Mouse (Mus musculus) megakaryocyte, embryonic 14.5 days (primary cell): ENCODE results near the gene Pde4b.

Source experiments
- FLI1 ChIP-seq: IDR thresholded peaks from 2 replicates; pipeline ENCODE4 v1.6.1; 2012; ENCODE audit warnings: low read length, inconsistent platforms, mixed read lengths
- GATA1 ChIP-seq: IDR thresholded peaks from 3 replicates; pipeline ENCODE4 v1.6.1; 2012; ENCODE audit warnings: mixed read lengths, low read length, inconsistent platforms, borderline replicate concordance

- TF ChIP-seq GATA1: no peak
- TF ChIP-seq FLI1: no peak
Observed at GRCm38 (mm10) chr4:102567111-102567510, 479.8 kb downstream of the Pde4b start.
